Mouse (Mus musculus) ovary, postnatal 36 days (tissue): Measurements from ENCODE around the gene Adra2a.

Source experiments
- DNase-seq: peaks from one replicate; pipeline ENCODE4 v3.0.0; 2022; ENCODE audit warnings: low spot score, mixed read lengths

Gene Adra2a

GRCm38 (mm10) chr19:54043851-54044250 lies at the start of gene Adra2a:
Gene Adra2a, plus strand, starts transcription at chr19:54044151.
- no peak for DNase-seq

GRCm38 (mm10) chr19:53994276-53994675 lies 49.7 kb upstream of the Adra2a start:
- DNase-seq = no peak

GRCm38 (mm10) chr19:54010973-54011372 lies 33.0 kb upstream of the Adra2a start:
- no peak for DNase-seq

GRCm38 (mm10) chr19:54014999-54015398 lies 29.0 kb upstream of the Adra2a start:
- DNase-seq = no peak

GRCm38 (mm10) chr19:54015503-54015902 lies 28.4 kb upstream of the Adra2a start:
- no peak for DNase-seq

- no peak for DNase-seq
These were observed 8.9 kb upstream of the Adra2a start for GRCm38 (mm10) chr19:54035100-54035499.

GRCm38 (mm10) chr19:54039441-54039840 lies 4.5 kb upstream of the Adra2a start:
- no peak for DNase-seq

GRCm38 (mm10) chr19:54040356-54041028 lies 3.5 kb upstream of the Adra2a start:
- DNase-seq = no peak

GRCm38 (mm10) chr19:54041029-54041367 lies 3.0 kb upstream of the Adra2a start:
- DNase-seq = no peak

GRCm38 (mm10) chr19:54044507-54045371 lies 788 bp downstream of the Adra2a start:
- peak; percentile 70 for DNase-seq

- peak; percentile 19 for DNase-seq
These were observed 1.5 kb downstream of the Adra2a start for GRCm38 (mm10) chr19:54045412-54045811.

GRCm38 (mm10) chr19:54045931-54046683 lies 2.2 kb downstream of the Adra2a start:
- peak; percentile 27 for DNase-seq

- no peak for DNase-seq
These were observed 2.7 kb downstream of the Adra2a start for GRCm38 (mm10) chr19:54046684-54047070.

GRCm38 (mm10) chr19:54047386-54048050 lies 3.6 kb downstream of the Adra2a start:
- no peak for DNase-seq

- no peak for DNase-seq
These were observed 4.4 kb downstream of the Adra2a start for GRCm38 (mm10) chr19:54048161-54048885.

GRCm38 (mm10) chr19:54051651-54052050 lies 7.7 kb downstream of the Adra2a start:
- no peak for DNase-seq

- DNase-seq = no peak
These were observed 11.9 kb downstream of the Adra2a start for GRCm38 (mm10) chr19:54055845-54056244.

GRCm38 (mm10) chr19:54068447-54068846 lies 24.5 kb downstream of the Adra2a start:
- DNase-seq = no peak

GRCm38 (mm10) chr19:54070521-54070920 lies 26.6 kb downstream of the Adra2a start:
- peak; percentile 16 for DNase-seq

GRCm38 (mm10) chr19:54072233-54072800 lies 28.4 kb downstream of the Adra2a start:
- no peak for DNase-seq
